Mouse (Mus musculus) intestine, embryonic 14.5 days (tissue): ENCODE measurements around the gene Otud7a. TPM values are rescaled to one million over a fixed set of nuclear protein-coding genes. Genes with fewer than 3 reads are reported as not detected.

Experiments used
- ATAC-seq: fragments of 200-750 bp; cut with Nextera tagmentation; replicated peaks from 2 replicates; pipeline ENCODE4 v1.8.0; 2017; ENCODE audit warnings: low read depth, moderate number of reproducible peaks, moderate TSS enrichment, moderate library complexity; ENCODE audit not compliant: low FRiP score, low TSS enrichment
- DNase-seq: peaks from one replicate; pipeline ENCODE4 v3.0.0-alpha.2; 2018; ENCODE audit warnings: low spot score
- H3K27ac ChIP-seq: fragments of 300-500 bp; sonication (generic); 2 replicates; pipeline ENCODE4 v1.5.1; 2014; ENCODE audit warnings: low read depth, mild to moderate bottlenecking, control low read depth
- H3K27me3 ChIP-seq: fragments of 300-500 bp; sonication (generic); replicated peaks from 2 replicates; pipeline ENCODE4 v1.6.1; 2014; ENCODE audit warnings: low read length, control low read depth; ENCODE audit not compliant: control insufficient read depth, insufficient read depth
- H3K36me3 ChIP-seq: fragments of 300-500 bp; sonication (generic); 2 replicates; pipeline ENCODE4 v1.6.1; 2014; ENCODE audit warnings: low read length, control low read depth; ENCODE audit not compliant: control insufficient read depth, insufficient read depth
- H3K4me1 ChIP-seq: fragments of 300-500 bp; sonication (generic); replicated peaks from 2 replicates; pipeline ENCODE4 v1.6.1; 2014; ENCODE audit warnings: low read length, control low read depth, mixed read lengths; ENCODE audit not compliant: control insufficient read depth, insufficient read depth
- H3K4me2 ChIP-seq: fragments of 300-500 bp; sonication (generic); 2 replicates; pipeline ENCODE4 v1.6.1; 2014; ENCODE audit warnings: low read length
- H3K4me3 ChIP-seq: fragments of 300-500 bp; sonication (generic); 2 replicates; pipeline ENCODE4 v1.5.1; 2014; ENCODE audit warnings: low read depth, low read length, control low read depth, mixed read lengths
- H3K9ac ChIP-seq: fragments of 300-500 bp; sonication (generic); 2 replicates; pipeline ENCODE4 v1.6.1; 2014; ENCODE audit warnings: mild to moderate bottlenecking, low read length
- H3K9me3 ChIP-seq: fragments of 300-500 bp; sonication (generic); 2 replicates; pipeline ENCODE4 v1.6.1; 2016; ENCODE audit warnings: low read length, control low read depth; ENCODE audit not compliant: control insufficient read depth
- WGBS: fragments of 180-500 bp; shearing (Covaris S2); extraction: QIAGEN DNeasy Blood & Tissue Kit; methylation state at CpG from one replicate; pipeline ENCODE4 v1.1.7; 2014; 5-methylcytosine and 5-hydroxymethylcytosine counted together
- polyA plus RNA-seq: library from polyadenylated mRNA; unstranded; fragments of >200 nt; fragmentation: Nextera tagmentation; extraction: Ambion mirVana; gene quantifications from 2 replicates; pipeline ENCODE4 v1.2.1, GENCODE M21; 2014

Otud7a gene
- polyA plus RNA-seq, 1 experiment from 2014 or later: 1.5 TPM

DNA sequence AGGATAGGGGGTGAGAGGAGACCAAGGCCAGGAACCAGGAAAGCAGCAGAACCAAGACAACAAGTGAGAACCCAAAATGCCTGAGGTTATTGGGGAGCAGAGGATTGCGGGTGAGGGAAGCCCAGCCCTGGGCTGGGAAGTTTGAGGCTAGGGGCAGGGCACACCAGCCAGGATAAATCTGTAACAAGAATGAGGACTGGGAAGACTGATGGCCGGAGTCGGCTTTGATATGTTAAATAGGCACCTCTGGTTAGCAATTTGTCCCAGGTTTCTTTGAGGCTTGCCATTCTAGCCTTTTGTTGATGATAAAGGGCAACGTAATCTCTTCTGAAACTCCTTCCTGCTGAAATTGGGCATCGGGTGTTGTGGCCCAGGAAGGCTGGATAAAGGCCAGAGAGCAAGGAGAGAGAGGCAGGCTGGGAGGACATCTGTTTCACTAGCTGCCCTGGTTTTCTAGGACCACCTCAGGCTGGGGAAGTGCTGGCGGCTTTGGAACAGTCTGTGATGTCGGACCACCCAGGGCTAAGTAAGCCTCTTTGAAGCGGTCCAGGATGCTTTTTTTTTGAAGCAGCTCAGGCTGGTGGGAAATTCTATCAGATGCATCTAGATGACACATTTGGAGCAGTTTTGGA is 351.6 kb downstream of the Otud7a start:
- Histone ChIP-seq H3K4me3 (no peak overlapping the region), H3K27me3 (no peaks in the 10 kb centered on the region), H3K4me1 (no peaks in the 10 kb centered on the region), H3K4me2 (no peak overlapping the region), H3K27ac (no peak overlapping the region), H3K9me3 (no peaks in the 10 kb centered on the region), H3K9ac (no peak overlapping the region), H3K36me3 (no peaks in the 10 kb centered on the region)
- 26% methylated on average over 8 of the region's 8 CpGs for WGBS
- DNase-seq (peak; percentile 37), ATAC-seq (no peak)

- Histone ChIP-seq H3K4me3 (no peak overlapping the region), H3K36me3 (no peaks in the 10 kb centered on the region), H3K27ac (no peak overlapping the region), H3K4me2 (no peak overlapping the region), H3K4me1 (no peaks in the 10 kb centered on the region), H3K9ac (no peak overlapping the region), H3K9me3 (no peaks in the 10 kb centered on the region), H3K27me3 (no peaks in the 10 kb centered on the region)
- peak; percentile 9 for DNase-seq
- no peak for ATAC-seq
- WGBS: 80% methylated on average over 3 of the region's 3 CpGs
Measured at GRCm38 (mm10) chr7:63798446-63798845, 353.9 kb downstream of the Otud7a start.

GRCm38 (mm10) chr7:63799304-63799703 is 354.8 kb downstream of the Otud7a start:
- Histone ChIP-seq H3K36me3 (no peaks in the 10 kb centered on the region), H3K27ac (no peak overlapping the region), H3K4me3 (no peak overlapping the region), H3K9ac (no peak overlapping the region), H3K4me1 (no peaks in the 10 kb centered on the region), H3K9me3 (no peaks in the 10 kb centered on the region), H3K4me2 (no peak overlapping the region), H3K27me3 (no peaks in the 10 kb centered on the region)
- DNase-seq: peak; percentile 3
- ATAC-seq: no peak
- 87% methylated on average over 7 of the region's 7 CpGs for WGBS

- Histone ChIP-seq H3K4me1 (no peaks in the 10 kb centered on the region), H3K9me3 (no peaks in the 10 kb centered on the region), H3K27ac (no peak overlapping the region), H3K4me2 (no peak overlapping the region), H3K36me3 (no peaks in the 10 kb centered on the region), H3K9ac (no peak overlapping the region), H3K27me3 (no peaks in the 10 kb centered on the region), H3K4me3 (no peak overlapping the region)
- DNase-seq (peak; percentile 15), ATAC-seq (no peak)
- 90% methylated on average over 21 of the region's 21 CpGs for WGBS
Measured at GRCm38 (mm10) chr7:63802751-63803150, 358.2 kb downstream of the Otud7a start.

Other genes starting within 250 kb of the Otud7a start
- gene Chrna7, start 232.2 kb upstream of the Otud7a start, polyA plus RNA-seq: 1.6 and 2.3 TPM in 2 replicates